Mouse (Mus musculus): ENCODE measurements at regions not wholly inside any gene's neighbourhood (a gene's known extent, or its start where the extent isn't known, plus 50 kb on each side); places are given as distances from the start of the nearest gene placed in this dataset.

- TF ChIP-seq CTCF (IDR thresholded peaks at IDR 0.05; ENCODE audit: control insufficient read depth, insufficient read depth, insufficient read length) (no peak), MAX (IDR thresholded peaks at IDR 0.05) (no peak), USF1 (IDR thresholded peaks at IDR 0.05; ENCODE audit: low read depth) (no peak)
Measured at GRCm38 (mm10) chr7:138748442-138748841, 97.4 kb upstream of the Ppp2r2d start.

All from C2C12 (cell line).